Mouse (Mus musculus) gastrocnemius, postnatal 25 days (tissue): ENCODE data around the gene Bbs5. TPM values are rescaled to one million over a fixed set of nuclear protein-coding genes. Genes with fewer than 3 reads are reported as not detected.
"Not testable (repeated sequence)": the region's sequence is repeated elsewhere in the genome, so short reads cannot be mapped to it uniquely, and the experiment has no call there.

Source experiments
- DNase-seq: peaks from one replicate; pipeline ENCODE4 v3.0.0; 2022
- long read RNA-seq, 2 experiments: library from polyadenylated mRNA; stranded (forward); transcript quantifications; one replicate each; pipeline ENCODE4 v2.0.0; 2021
- total RNA-seq, 2 experiments: library from RNA; stranded (reverse); gene quantifications; 1 replicate in 1 of 2; 2 replicates in 1 of 2; pipeline ENCODE4 v1.2.3; 2021

Bbs5 gene
- 1 to 10 TPM; 3.2 to 3.8 TPM for total RNA-seq
- long read RNA-seq, experiment 1, transcript Bbs5-201 (12 exons, 1,468 nt), result major isoform, 6 of 6 reads
- long read RNA-seq, experiment 1, partial matches to known transcripts, result 0 of 6 reads
- long read RNA-seq, experiment 1, other reads (novel, unspliced or antisense), result 0 of 6 reads
- long read RNA-seq, experiment 2, partial matches to known transcripts, result 0 of 4 reads
- long read RNA-seq, experiment 2, other reads (novel, unspliced or antisense), result 0 of 4 reads

GRCm38 (mm10) chr2:69646726-69647490, at the start of gene Bbs5:
Gene Bbs5 (plus strand): TSS chr2:69647171.
- peak; percentile 84 for DNase-seq

GRCm38 (mm10) chr2:69603726-69604393, 43.1 kb upstream of the Bbs5 start:
- DNase-seq, result no peak

GRCm38 (mm10) chr2:69606621-69607020, 40.4 kb upstream of the Bbs5 start:
- DNase-seq, result no peak

GRCm38 (mm10) chr2:69612237-69612636, 34.7 kb upstream of the Bbs5 start:
- no peak for DNase-seq

GRCm38 (mm10) chr2:69612716-69613115, 34.3 kb upstream of the Bbs5 start:
- no peak for DNase-seq

GRCm38 (mm10) chr2:69613237-69613636, 33.7 kb upstream of the Bbs5 start:
- no peak for DNase-seq

- DNase-seq, result no peak
Observed at GRCm38 (mm10) chr2:69618336-69618735, 28.6 kb upstream of the Bbs5 start.

- DNase-seq, result no peak
Observed at GRCm38 (mm10) chr2:69619286-69619685, 27.7 kb upstream of the Bbs5 start.

GRCm38 (mm10) chr2:69629215-69629614, 17.8 kb upstream of the Bbs5 start:
- DNase-seq, result no peak

- no peak for DNase-seq
Observed at GRCm38 (mm10) chr2:69629914-69630313, 17.1 kb upstream of the Bbs5 start.

GRCm38 (mm10) chr2:69630792-69631191, 16.2 kb upstream of the Bbs5 start:
- no peak for DNase-seq

- no peak for DNase-seq
Observed at GRCm38 (mm10) chr2:69631449-69631848, 15.5 kb upstream of the Bbs5 start.

- DNase-seq, result no peak
Observed at GRCm38 (mm10) chr2:69635064-69635701, 11.8 kb upstream of the Bbs5 start.

- no peak for DNase-seq
Observed at GRCm38 (mm10) chr2:69635807-69636206, 11.2 kb upstream of the Bbs5 start.

- DNase-seq, result not testable (repeated sequence)
Observed at GRCm38 (mm10) chr2:69637989-69638388, 9.0 kb upstream of the Bbs5 start.

- no peak for DNase-seq
Observed at GRCm38 (mm10) chr2:69640100-69640499, 6.9 kb upstream of the Bbs5 start.

- DNase-seq, result no peak
Observed at GRCm38 (mm10) chr2:69644968-69645617, 1.9 kb upstream of the Bbs5 start.

GRCm38 (mm10) chr2:69649716-69650115, 2.7 kb downstream of the Bbs5 start:
- DNase-seq, result no peak

GRCm38 (mm10) chr2:69659326-69659725, 12.4 kb downstream of the Bbs5 start:
- DNase-seq, result no peak

- DNase-seq, result no peak
Observed at GRCm38 (mm10) chr2:69663827-69664476, 17.0 kb downstream of the Bbs5 start.

- no peak for DNase-seq
Observed at GRCm38 (mm10) chr2:69667656-69668055, 20.7 kb downstream of the Bbs5 start.

- DNase-seq, result no peak
Observed at GRCm38 (mm10) chr2:69668414-69668813, 21.4 kb downstream of the Bbs5 start.
